Mouse (Mus musculus) MN1 (cell line): Measurements from ENCODE around the gene Dnah6.

Source experiments
- DNase-seq: peaks from one replicate; pipeline ENCODE4 v3.0.0-alpha.2; 2016; ENCODE audit warnings: low spot score

Gene Dnah6

GRCm38 (mm10) chr6:73143403-73143802 lies 78.0 kb downstream of the Dnah6 start:
- no peak for DNase-seq

GRCm38 (mm10) chr6:73142776-73143175 lies 78.7 kb downstream of the Dnah6 start:
- no peak for DNase-seq

- DNase-seq, result no peak
Observed at GRCm38 (mm10) chr6:73140836-73141235, 80.6 kb downstream of the Dnah6 start.

DNA sequence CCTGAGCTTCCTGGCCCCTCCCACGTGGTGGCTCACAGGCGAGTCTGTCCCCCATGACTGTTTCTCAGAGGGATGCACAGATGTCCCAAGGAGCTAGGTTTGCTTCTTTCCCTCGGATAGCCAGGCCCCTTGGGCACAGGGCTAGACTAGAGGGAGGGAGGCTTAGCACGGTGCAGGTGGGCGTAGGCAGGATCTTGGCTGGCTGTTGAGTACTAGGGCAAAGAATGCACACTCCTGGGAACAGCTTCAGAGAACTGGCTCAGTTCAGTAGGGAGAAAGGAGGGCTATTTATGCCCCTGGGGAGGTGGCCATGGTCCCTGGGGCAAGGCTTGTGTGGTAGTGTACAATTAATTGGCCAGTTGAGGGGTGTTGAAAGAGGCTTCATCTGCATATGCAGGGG lies 88.7 kb downstream of the Dnah6 start:
- DNase-seq, result no peak

- DNase-seq, result no peak
Observed at GRCm38 (mm10) chr6:73127594-73127993, 93.9 kb downstream of the Dnah6 start.

- no peak for DNase-seq
Observed at GRCm38 (mm10) chr6:73120348-73120747, 101.1 kb downstream of the Dnah6 start.

- no peak for DNase-seq
Observed at GRCm38 (mm10) chr6:73113898-73114297, 107.6 kb downstream of the Dnah6 start.

DNA sequence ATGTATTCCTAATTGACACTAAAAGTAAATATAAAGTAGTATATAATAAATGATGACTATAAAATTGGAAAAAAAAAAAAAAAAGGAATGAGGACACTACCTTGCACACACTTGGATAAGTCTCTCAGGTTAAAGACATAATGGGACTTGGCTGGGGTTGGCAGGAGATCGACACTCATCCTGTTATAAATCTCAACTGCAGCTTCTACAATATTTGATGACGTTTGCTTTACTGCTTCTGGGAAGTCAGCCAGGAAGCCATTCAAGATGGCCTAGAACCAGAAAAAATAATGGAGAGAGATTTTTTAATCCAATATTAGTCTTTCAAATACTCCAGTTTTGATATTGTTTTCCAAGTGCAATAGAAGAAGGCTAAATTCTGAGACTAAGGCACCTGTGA lies 108.1 kb downstream of the Dnah6 start:
- DNase-seq, result no peak

- no peak for DNase-seq
Observed at GRCm38 (mm10) chr6:73093133-73093532, 128.3 kb downstream of the Dnah6 start.

DNA sequence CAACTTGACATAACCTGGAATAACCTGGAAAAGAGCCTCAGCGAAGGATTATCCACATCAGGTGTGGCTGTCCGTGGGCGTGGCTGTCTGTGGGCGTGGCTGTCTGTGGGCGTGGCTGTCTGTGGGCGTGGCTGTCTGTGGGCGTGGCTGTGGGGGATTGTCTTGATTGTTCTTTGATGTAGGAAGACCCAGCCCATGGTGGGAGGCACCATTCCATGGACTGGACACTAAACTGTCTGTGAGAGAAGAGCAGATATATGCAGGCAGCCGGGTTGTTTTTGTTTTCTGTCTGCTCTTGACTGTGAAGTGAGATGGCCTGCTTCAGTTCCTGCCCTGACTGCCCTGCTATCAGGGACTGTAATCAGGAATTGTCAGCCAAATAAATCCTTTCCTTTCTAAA lies 130.6 kb downstream of the Dnah6 start:
- no peak for DNase-seq

GRCm38 (mm10) chr6:73082571-73082970 lies 138.9 kb downstream of the Dnah6 start:
- no peak for DNase-seq

- no peak for DNase-seq
Observed at GRCm38 (mm10) chr6:73072093-73072786, 149.2 kb downstream of the Dnah6 start.

GRCm38 (mm10) chr6:73071214-73071613 lies 150.2 kb downstream of the Dnah6 start:
- DNase-seq, result no peak

- DNase-seq, result no peak
Observed at GRCm38 (mm10) chr6:73070663-73071062, 150.8 kb downstream of the Dnah6 start.

DNA sequence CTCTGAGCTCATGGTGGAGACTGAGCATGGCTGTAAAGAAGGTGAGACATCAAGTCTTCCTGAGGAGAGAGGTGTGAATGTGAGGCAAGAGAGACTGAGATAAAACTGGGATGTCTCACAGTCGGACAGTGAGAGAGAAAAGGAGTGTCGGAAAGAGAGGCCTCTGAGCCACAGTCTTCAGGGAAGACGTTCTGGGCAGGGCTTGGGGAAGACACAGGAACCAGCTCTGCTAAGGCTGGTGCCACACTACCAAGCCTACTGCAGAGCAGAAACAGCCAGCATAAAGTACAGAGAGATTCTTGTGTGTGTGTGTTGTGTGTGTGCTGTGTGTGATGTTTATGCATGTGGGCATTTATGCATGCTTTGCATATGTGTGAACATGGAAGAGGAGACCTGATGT lies 156.9 kb downstream of the Dnah6 start:
- DNase-seq, result no peak

DNA sequence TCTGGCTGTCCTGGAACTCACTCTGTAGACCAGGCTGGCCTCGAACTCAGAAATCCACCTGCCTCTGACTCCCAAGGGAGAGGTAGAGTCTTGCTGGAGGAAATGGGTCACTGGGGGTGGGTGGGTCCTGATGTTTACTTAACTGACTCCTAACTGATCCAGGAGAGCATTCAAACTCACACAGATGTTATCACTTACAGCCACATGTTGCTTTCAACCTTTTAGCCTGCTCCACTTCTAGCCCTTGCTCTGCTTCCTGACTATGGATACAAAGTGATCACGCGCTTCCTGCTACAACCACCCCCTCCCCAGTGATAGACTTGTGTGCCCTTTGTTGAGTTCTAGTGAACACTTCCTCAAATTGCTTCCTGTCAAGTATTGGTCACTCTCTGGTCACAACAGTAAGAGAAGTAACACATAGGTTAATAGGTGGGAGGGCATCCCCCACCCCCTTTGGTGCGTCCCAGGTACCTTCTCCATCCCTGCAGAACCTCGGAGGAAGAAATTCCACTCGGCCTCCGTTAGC lies 161.8 kb downstream of the Dnah6 start:
- no peak for DNase-seq

- DNase-seq, result no peak
Observed at GRCm38 (mm10) chr6:73059162-73059561, 162.3 kb downstream of the Dnah6 start.

DNA sequence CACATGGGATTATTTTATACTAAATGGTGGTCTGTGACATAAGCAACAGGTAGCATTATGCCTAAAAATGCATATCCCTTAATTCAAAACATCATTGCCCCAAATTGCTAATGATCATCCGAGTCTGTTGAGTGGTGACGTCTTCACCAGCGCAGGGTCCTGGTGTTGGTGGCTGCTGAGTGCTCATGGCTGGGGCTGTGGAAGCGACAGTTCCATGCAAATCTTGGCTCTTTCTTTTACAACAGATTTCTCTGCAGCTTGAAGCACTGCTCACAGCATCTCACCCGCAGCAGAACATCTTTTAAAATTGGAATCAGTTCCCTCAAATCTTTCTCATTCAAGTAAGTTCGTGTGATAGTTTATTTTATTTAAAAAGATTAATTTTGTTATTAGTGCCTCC lies 166.1 kb downstream of the Dnah6 start:
- no peak for DNase-seq

DNA sequence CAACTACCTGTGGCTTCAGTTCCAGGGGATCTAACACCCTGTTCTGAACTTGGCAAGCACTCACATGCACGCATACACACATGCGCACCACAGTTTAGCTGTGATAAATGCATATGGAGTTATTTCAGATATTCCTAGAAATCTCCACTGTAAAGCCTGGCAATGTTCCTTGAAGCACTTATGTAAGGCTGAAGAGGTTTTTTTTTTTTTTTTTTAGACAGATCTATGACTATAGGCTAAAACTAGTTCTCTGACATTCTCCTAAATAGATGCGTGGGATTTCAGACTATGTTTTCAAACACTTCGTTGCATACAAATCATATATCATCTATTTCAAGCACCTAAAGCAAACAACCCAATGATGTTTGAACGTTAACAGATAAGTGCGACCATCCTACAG lies 166.6 kb downstream of the Dnah6 start:
- DNase-seq, result no peak

- no peak for DNase-seq
Observed at GRCm38 (mm10) chr6:73053526-73053925, 167.9 kb downstream of the Dnah6 start.

- no peak for DNase-seq
Observed at GRCm38 (mm10) chr6:73047259-73047658, 174.2 kb downstream of the Dnah6 start.

- DNase-seq, result no peak
Observed at GRCm38 (mm10) chr6:73045944-73046343, 175.5 kb downstream of the Dnah6 start.

DNA sequence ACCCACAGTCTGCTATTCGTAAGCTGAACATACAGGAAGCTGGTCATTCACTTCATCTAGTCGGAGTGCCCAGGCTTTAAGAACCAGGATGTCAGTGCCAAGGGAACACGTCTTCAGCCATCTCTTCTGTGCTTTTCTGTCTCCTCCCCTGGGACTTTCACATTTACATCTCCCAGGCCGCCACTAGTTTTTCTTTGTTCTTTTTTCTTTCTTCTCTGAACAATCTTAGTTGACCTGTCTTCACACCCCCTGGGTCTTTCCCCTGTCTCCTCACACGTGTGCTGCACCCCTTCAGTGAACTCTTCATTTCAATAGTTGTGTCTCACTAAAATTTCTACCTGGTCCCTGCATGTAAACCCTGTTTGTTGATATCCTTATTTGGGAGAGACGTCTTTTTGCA lies 179.2 kb downstream of the Dnah6 start:
- DNase-seq, result no peak

DNA sequence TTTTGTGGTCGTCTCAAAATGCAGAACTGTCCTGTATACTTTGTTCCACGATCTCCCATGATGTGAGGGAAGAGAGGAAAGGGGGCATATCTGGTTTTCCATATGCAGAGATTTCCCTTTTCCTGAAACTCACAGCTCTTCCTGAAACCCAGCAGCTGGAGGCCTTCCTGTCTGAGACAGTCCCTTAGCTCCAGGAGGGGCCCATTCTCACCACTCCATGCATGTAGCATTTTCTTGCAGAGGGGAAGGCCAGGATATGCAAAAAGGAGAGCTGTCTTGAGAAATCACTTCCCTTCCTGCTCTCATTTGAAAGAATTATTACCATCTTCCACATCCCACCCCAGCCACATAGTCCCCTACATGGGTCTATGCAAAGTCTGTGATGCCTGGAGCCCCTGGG lies 183.2 kb downstream of the Dnah6 start:
- DNase-seq, result no peak
